Mouse (Mus musculus) liver, postnatal 0 days (tissue): Measurements from ENCODE around the gene Sec24b.

ENCODE experiments used
- CTCF ChIP-seq: sonication (generic); IDR thresholded peaks from 2 replicates; pipeline ENCODE4 v1.5.1; 2016; ENCODE audit warnings: antibody characterized with exemption, low read depth
- EP300 ChIP-seq: IDR thresholded peaks from 2 replicates; pipeline ENCODE4 v1.6.1; 2016; ENCODE audit warnings: antibody characterized with exemption, low read depth, mild to moderate bottlenecking

GRCm38 (mm10) chr3:129979510-129979909 lies 81.8 kb downstream of the Sec24b start:
- TF ChIP-seq CTCF: no peak
- TF ChIP-seq EP300: no peak
